Comparison of ENCODE assay signal across 20 mouse cellular contexts in the genomic region with DNA sequence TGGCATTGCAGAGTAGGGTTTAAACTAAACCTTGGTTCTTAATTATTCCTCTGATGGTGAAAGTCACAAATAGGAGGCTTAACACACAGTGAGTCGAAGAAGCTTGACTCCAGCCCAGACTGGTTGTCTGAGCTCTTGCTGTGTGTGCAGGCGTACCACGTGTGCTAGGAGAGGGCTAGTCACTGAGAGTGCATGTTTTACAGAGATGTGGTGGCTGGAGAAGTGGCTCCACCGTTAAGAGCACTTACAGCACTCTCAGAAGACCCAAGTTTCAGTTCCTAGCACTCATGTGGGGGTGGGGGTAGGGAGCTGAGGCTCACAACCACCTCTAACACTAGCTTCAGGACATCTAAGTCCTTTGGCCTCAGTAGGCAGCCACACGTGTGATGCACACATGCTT.
"Had no signal": no experiment of that assay in that cellular context is flagged by ENCODE, and none has a peak within 500 bp of the region (broad histone marks: within the 10 kb centered on the region; RNA-seq: fewer than 3 reads in every experiment).

No protein-coding gene starts in this region.

- H3K9me3 ChIP-seq: liver, embryonic 13.5 days; liver, embryonic 15.5 days; midbrain, embryonic 10.5 days; neural tube, embryonic 13.5 days; neural tube, embryonic 15.5 days had no signal

- H3K9ac ChIP-seq: liver, embryonic 13.5 days; liver, embryonic 15.5 days; liver, postnatal 0 days; neural tube, embryonic 13.5 days; neural tube, embryonic 15.5 days had no signal

- H3K4me2 ChIP-seq: liver, embryonic 11.5 days; liver, embryonic 13.5 days; liver, embryonic 15.5 days; neural tube, embryonic 13.5 days; neural tube, embryonic 15.5 days had no signal

- ATAC-seq: liver, postnatal 0 days; midbrain, embryonic 16.5 days had no signal

- H3K27me3 ChIP-seq: liver, embryonic 13.5 days; liver, embryonic 15.5 days; neural tube, embryonic 13.5 days; neural tube, embryonic 15.5 days had no signal

- H3K36me3 ChIP-seq: liver, embryonic 13.5 days; liver, embryonic 15.5 days; neural tube, embryonic 15.5 days had no signal

- H3K27ac ChIP-seq: liver, embryonic 13.5 days; liver, embryonic 15.5 days; macrophage; midbrain, embryonic 10.5 days; neural tube, embryonic 13.5 days; neural tube, embryonic 15.5 days had no signal

- H3K4me1 ChIP-seq: liver, embryonic 13.5 days; liver, embryonic 15.5 days had no signal

- DNase-seq: liver; liver, embryonic 13.5 days; liver, postnatal 0 days; midbrain, embryonic 14.5 days; retina, postnatal 1 day; right cerebral cortex, adult 18-20 months; right cerebral cortex, postnatal 25 days; right cerebral cortex, postnatal 4 days; spleen, adult 18-20 months; thymus, adult 18-20 months; thymus, postnatal 14 days; thymus, postnatal 36 days had no signal

- H3K4me3 ChIP-seq: liver, embryonic 13.5 days; liver, embryonic 15.5 days; midbrain, embryonic 10.5 days; myocyte; neural tube, embryonic 13.5 days; neural tube, embryonic 15.5 days had no signal
